Mouse (Mus musculus) stomach, embryonic 16.5 days (tissue): ENCODE data around the gene Ptprr. TPM values are rescaled to one million over a fixed set of nuclear protein-coding genes. Genes with fewer than 3 reads are reported as not detected.

Experiments
- ATAC-seq: fragments of 200-750 bp; cut with Nextera tagmentation; 2 replicates; pipeline ENCODE4 v1.8.0; 2017; ENCODE audit warnings: moderate number of reproducible peaks, moderate TSS enrichment; ENCODE audit not compliant: insufficient read depth, low FRiP score
- H3K27ac ChIP-seq: fragments of 300-500 bp; sonication (generic); 2 replicates; pipeline ENCODE4 v1.5.1; 2014; ENCODE audit warnings: low read length
- H3K27me3 ChIP-seq: fragments of 300-500 bp; sonication (generic); 2 replicates; pipeline ENCODE4 v1.6.1; 2014; ENCODE audit warnings: low read length, control low read depth, mixed read lengths; ENCODE audit not compliant: control insufficient read depth, insufficient read depth
- H3K36me3 ChIP-seq: fragments of 300-500 bp; sonication (generic); 2 replicates; pipeline ENCODE4 v1.6.1; 2014; ENCODE audit warnings: low read length; ENCODE audit not compliant: control insufficient read depth, insufficient read depth
- H3K4me1 ChIP-seq: fragments of 300-500 bp; sonication (generic); 2 replicates; pipeline ENCODE4 v1.6.1; 2014; ENCODE audit warnings: low read length, control low read depth, mixed read lengths; ENCODE audit not compliant: control insufficient read depth, insufficient read depth
- H3K4me2 ChIP-seq: fragments of 300-500 bp; sonication (generic); 2 replicates; pipeline ENCODE4 v1.6.1; 2014; ENCODE audit warnings: low read depth, low read length, mixed read lengths
- H3K4me3 ChIP-seq: fragments of 300-500 bp; sonication (generic); replicated peaks from 2 replicates; pipeline ENCODE4 v1.5.1; 2014; ENCODE audit warnings: mild to moderate bottlenecking, low read length
- H3K9ac ChIP-seq: fragments of 300-500 bp; sonication (generic); 2 replicates; pipeline ENCODE4 v1.6.1; 2014; ENCODE audit warnings: low read length
- H3K9me3 ChIP-seq: fragments of 300-500 bp; sonication (generic); replicated peaks from 2 replicates; pipeline ENCODE4 v1.6.1; 2016; ENCODE audit warnings: low read length, control low read depth; ENCODE audit not compliant: control insufficient read depth
- WGBS: fragments of 180-500 bp; shearing (Covaris S2); extraction: QIAGEN DNeasy Blood & Tissue Kit; methylation state at CpG from one replicate; pipeline ENCODE4 v1.1.7; 2014; 5-methylcytosine and 5-hydroxymethylcytosine counted together
- polyA plus RNA-seq: library from polyadenylated mRNA; unstranded; fragments of >200 nt; fragmentation: Nextera tagmentation; extraction: Ambion mirVana; gene quantifications from 2 replicates; pipeline ENCODE4 v1.2.1, GENCODE M21; 2015

The Ptprr gene
- polyA plus RNA-seq, 1 experiment from 2014 or later: 2.3 TPM

DNA sequence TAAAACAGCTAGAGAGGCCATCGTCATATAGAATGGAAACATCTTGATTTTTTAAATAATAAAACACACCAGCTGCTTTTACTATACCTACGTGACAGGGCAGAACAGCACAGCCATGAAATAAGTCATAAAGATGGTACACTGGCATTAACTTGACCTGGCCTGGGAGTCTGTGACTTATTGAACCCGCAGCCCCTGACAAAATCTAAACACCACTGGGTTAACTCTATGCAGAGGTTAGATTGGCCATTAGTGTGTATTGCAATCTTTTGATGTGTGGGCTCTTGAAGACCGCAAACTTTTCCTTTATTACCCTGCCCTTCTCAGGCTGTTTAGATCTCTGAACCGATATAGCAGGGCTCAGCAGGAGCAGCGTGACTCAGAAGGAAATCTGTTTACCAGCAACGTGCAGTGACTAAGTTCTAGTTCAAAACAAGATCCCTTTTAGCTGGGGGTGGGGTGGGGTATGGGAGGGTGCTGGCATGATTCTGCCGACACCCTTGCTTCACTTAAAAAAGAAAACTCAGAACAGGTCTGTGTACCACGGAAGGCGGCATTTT, 157.4 kb downstream of the Ptprr start:
- Histone ChIP-seq H3K9ac (no peak overlapping the region), H3K27ac (no peak overlapping the region), H3K4me3 (no peak overlapping the region), H3K4me1 (peaks cover 8% of the 10 kb centered on the region; the same call in 1 of the 2 replicates), H3K36me3 (no peaks in the 10 kb centered on the region), H3K27me3 (no peaks in the 10 kb centered on the region), H3K9me3 (no peaks in the 10 kb centered on the region), H3K4me2 (peak overlapping the region; percentile 44)
- 43% methylated on average over 10 of the region's 10 CpGs for WGBS
- ATAC-seq: no peak

DNA sequence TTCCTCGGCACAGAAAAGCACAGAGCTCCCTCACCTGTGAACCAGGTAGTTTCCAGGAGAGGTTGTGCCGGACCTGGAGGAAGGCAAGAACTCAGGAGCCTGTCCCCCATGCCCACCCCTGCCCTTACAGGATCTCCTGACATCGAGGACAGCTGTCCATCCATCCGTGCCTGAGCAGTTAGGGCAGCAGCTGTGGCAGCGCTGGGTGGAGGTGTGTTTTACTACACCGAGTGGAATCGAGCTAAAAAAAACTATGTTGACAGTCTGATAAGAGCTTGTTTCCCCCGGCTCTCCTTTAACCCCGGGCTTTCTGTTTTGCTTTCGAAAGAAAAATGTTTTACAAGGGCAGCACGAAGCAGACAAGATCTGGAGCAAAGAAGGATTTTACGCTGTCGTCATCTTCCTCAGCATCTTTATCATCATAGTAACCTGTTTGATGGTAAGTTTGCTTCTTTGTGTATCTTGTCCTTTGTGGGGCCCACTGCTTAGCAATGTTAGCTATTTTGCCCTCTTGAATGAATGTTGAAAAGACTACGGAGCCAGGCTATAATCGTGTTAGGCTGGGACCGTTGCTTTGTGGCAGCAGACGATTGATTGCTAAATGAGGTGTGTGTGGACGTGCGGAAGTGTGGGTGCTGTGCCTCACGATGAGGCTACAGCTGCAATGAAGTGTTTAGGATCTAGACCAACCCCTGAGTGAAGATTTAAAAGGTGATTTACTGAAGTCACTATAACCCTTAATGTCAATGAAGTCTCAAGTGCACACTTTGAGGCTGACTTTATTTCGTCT, 159.6 kb downstream of the Ptprr start:
- H3K4me3 ChIP-seq: peak overlapping the region; percentile 42
- WGBS: 14% methylated on average over 21 of the region's 21 CpGs
- ATAC-seq: peak; percentile 25; the same call in 1 of the 2 replicates
- peaks cover 8% of the 10 kb centered on the region; the same call in 1 of the 2 replicates for H3K4me1 ChIP-seq
- H3K4me2 ChIP-seq: peak overlapping the region; percentile 60
- no peaks in the 10 kb centered on the region for H3K27me3 ChIP-seq
- H3K9ac ChIP-seq: 0 out of 2 replicates have a peak overlapping the region, but pooled peaks have one; percentile 38
- H3K27ac ChIP-seq: no peak overlapping the region
- H3K36me3 ChIP-seq: no peaks in the 10 kb centered on the region
- H3K9me3 ChIP-seq: no peaks in the 10 kb centered on the region

DNA sequence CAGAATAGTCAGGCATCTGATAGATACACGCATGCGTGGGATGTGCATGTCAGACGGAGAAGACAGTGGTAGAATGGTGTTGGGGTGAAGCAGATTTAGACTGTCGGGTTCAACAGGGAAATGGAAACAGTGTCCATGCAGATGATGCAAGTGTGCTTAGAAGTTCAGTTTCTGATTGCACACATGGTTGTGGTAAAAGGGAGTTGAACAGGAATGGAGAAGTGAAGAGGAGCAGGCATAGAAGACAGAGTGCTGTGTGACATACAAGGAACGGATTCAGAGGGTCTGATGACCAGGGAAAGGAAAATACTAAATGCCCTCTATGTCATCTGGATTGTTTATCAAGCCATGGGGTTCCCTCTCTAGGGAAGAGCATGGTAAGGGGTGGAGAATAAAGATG, 163.2 kb downstream of the Ptprr start:
- Histone ChIP-seq H3K9ac (no peak overlapping the region), H3K4me2 (no peak overlapping the region), H3K27ac (no peak overlapping the region), H3K4me1 (peaks cover 5% of the 10 kb centered on the region; the same call in 1 of the 2 replicates), H3K36me3 (no peaks in the 10 kb centered on the region), H3K9me3 (no peaks in the 10 kb centered on the region), H3K27me3 (no peaks in the 10 kb centered on the region), H3K4me3 (no peak overlapping the region)
- ATAC-seq: no peak
- WGBS: 85% methylated on average over 5 of the region's 5 CpGs

DNA sequence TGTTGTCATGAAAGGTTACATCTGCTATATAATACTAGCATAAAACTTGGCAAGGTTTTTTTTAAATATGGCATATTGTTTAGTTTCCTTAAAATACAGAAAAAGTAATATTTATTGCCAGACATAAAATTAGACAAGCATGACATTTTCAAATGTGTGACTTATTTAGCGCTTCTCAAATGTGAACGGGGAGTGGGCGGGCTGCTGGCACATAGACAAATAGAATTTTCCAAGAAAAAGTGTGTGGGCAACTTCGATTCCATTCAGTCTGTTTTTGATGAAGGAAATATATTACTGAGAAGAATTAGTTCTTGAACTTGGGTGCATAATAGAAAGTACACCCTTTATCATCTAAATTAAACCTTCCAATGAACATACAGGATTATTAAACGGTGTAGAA, 164.2 kb downstream of the Ptprr start:
- no peaks in the 10 kb centered on the region for H3K9me3 ChIP-seq
- H3K36me3 ChIP-seq: no peaks in the 10 kb centered on the region
- ATAC-seq: no peak
- WGBS: 86% methylated on average over 5 of the region's 5 CpGs
- H3K9ac ChIP-seq: no peak overlapping the region
- H3K4me2 ChIP-seq: no peak overlapping the region
- peaks cover 5% of the 10 kb centered on the region; the same call in 1 of the 2 replicates for H3K4me1 ChIP-seq
- no peaks in the 10 kb centered on the region for H3K27me3 ChIP-seq
- no peak overlapping the region for H3K27ac ChIP-seq
- no peak overlapping the region for H3K4me3 ChIP-seq

DNA sequence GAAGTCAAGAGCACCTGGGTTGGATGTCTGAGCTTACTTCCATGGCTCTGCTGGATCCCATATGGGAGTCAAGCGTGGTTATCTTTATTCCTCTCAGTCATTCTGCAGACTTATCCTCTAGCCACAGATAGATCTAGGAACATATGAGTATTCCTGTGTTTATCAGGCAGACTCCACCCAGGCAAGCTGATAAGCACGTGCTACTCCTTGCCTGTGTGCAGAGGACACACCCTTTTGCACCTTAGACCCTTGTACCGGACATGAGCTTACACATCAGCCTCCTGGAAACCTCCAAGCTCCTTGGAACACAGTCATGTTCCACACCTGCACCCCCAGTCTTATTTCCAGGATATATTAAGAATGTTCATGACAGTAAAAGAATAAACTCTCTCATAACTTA, 165.2 kb downstream of the Ptprr start:
- Histone ChIP-seq H3K27ac (no peak overlapping the region), H3K4me3 (no peak overlapping the region), H3K4me1 (no peaks in the 10 kb centered on the region), H3K27me3 (no peaks in the 10 kb centered on the region), H3K4me2 (no peak overlapping the region), H3K36me3 (no peaks in the 10 kb centered on the region), H3K9me3 (no peaks in the 10 kb centered on the region), H3K9ac (no peak overlapping the region)
- WGBS: 42% methylated on average over 3 of the region's 3 CpGs
- ATAC-seq: peak; percentile 85; the same call in 1 of the 2 replicates

DNA sequence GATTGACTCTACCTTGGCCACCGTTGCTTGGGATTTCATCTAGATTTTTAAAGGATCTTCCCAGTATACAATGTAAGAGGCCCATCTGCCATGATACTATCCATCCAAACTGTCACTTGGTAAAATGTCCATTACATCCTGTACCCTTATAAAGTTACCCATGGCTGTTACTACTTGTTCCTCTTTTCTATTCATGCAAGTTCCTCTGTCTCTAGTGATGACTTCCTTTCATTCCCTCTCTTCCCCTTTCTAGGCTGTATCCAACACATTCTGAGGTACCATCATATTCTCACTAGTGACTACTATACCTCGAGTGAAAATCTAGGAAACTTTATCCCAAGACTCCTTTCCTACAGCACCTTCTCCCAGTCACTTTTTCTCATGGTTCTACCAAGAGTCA, 173.7 kb downstream of the Ptprr start:
- no peaks in the 10 kb centered on the region for H3K4me1 ChIP-seq
- no peaks in the 10 kb centered on the region for H3K9me3 ChIP-seq
- H3K9ac ChIP-seq: no peak overlapping the region
- no peak overlapping the region for H3K4me2 ChIP-seq
- no peak overlapping the region for H3K4me3 ChIP-seq
- no peak for ATAC-seq
- no peaks in the 10 kb centered on the region for H3K27me3 ChIP-seq
- WGBS: 73% methylated on average over 2 of the region's 2 CpGs
- no peaks in the 10 kb centered on the region for H3K36me3 ChIP-seq
- no peak overlapping the region for H3K27ac ChIP-seq

DNA sequence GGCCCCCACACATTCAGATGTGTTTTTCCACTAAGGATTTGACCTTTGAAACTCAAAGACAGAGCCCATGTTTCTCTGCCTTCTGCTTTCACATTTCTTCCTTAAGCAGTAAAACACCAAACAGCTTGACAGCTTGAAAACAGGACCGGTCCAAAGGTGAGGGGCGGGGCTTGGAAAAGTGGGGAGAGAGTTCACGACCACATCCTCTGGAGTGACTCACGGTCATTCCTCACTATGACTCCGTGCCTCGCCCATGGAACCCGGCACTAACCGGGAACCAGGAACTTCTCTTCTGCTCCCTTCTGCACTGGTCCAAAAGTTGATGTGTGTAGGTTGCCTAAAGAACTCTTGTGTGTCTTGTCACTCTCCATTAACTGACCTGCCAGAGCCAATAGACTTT, 174.3 kb downstream of the Ptprr start:
- ATAC-seq: peak; percentile 83
- H3K9ac ChIP-seq: no peak overlapping the region
- no peak overlapping the region for H3K4me3 ChIP-seq
- no peaks in the 10 kb centered on the region for H3K27me3 ChIP-seq
- H3K27ac ChIP-seq: no peak overlapping the region
- 66% methylated on average over 8 of the region's 8 CpGs for WGBS
- H3K4me2 ChIP-seq: no peak overlapping the region
- no peaks in the 10 kb centered on the region for H3K4me1 ChIP-seq
- H3K36me3 ChIP-seq: no peaks in the 10 kb centered on the region
- H3K9me3 ChIP-seq: no peaks in the 10 kb centered on the region

DNA sequence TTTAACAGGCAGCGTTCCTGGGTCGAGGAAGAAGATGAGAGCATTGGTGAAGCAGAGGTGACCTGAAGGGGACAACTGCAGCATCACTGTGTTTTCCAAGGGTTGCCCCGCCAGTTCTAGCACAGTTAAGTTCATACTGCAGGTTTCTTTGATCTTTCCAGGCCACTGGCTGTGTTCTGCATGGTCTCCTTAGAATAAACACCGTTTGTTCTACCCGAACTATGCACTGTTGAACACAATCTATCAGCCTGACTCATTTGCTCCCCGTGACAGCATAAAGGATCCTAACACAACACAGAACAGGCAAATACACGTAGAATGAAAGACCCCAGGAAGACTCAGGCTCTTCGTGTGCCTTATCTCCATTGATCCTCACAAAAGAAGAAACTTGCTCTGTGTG, 176.4 kb downstream of the Ptprr start:
- H3K27ac ChIP-seq: no peak overlapping the region
- no peaks in the 10 kb centered on the region for H3K27me3 ChIP-seq
- no peak overlapping the region for H3K4me2 ChIP-seq
- no peaks in the 10 kb centered on the region for H3K4me1 ChIP-seq
- no peak overlapping the region for H3K9ac ChIP-seq
- H3K36me3 ChIP-seq: no peaks in the 10 kb centered on the region
- 43% methylated on average over 8 of the region's 8 CpGs for WGBS
- no peaks in the 10 kb centered on the region for H3K9me3 ChIP-seq
- no peak overlapping the region for H3K4me3 ChIP-seq
- ATAC-seq: no peak

DNA sequence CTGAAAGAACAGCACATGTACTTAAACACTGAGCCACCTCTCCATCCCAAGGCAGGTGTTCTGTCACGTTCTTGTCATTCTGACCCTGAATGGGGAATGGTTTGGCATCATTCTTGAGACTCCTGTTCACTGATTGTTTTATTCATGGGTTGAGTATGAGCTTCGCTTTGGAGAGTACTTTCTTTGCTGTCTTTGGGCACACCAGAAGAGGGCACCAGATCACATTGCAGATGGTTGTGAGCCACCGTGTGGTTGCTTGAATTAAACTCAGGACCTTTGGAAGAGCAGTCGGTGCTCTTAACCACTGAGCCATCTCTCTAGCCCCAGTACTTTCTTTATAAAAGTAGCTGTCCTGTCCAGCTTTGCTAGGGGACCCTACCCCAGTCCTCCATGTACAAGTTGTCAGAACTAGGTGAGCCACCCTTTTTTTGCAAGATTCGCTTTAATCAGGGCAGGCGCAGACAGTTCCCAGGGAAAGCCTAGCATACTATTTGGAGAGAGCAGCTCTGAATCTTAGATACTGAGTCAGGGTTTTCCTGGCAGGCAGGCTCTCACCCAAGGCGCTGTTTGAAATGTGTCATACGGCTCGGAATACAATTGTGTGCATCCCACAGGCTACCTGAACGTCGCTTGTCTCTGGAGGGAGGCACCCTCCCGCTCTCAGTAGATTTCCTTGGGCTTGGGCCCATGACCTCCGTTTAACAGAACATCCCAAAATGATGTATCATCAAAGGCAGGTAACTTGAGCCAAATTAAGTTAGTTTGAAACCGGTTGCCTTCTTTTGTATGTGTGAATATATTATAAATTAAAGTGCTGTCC, 178.8 kb downstream of the Ptprr start:
- H3K4me2 ChIP-seq: peak overlapping the region; percentile 26; the same call in 1 of the 2 replicates

More for the DNA sequence above, 178.8 kb downstream of the Ptprr start:
- Histone ChIP-seq H3K9me3 (no peaks in the 10 kb centered on the region), H3K4me1 (no peaks in the 10 kb centered on the region), H3K36me3 (no peaks in the 10 kb centered on the region), H3K27me3 (no peaks in the 10 kb centered on the region), H3K9ac (no peak overlapping the region), H3K4me3 (no peak overlapping the region), H3K27ac (no peak overlapping the region)
- whole genome bisulfite sequencing: 29% methylated on average over 14 of the region's 14 CpGs
- no peak for ATAC-seq
